Mouse (Mus musculus) activated CD4-positive, CD25-positive, alpha-beta regulatory T cell, adult 4 months (primary cell): Measurements from ENCODE around the gene Rad50. TPM values are rescaled to one million over a fixed set of nuclear protein-coding genes. Genes with fewer than 3 reads are reported as not detected.

Experiments
- ATAC-seq: one replicate; pipeline ENCODE4 v1.8.0; 2017
- polyA plus RNA-seq, 2 experiments: library from polyadenylated mRNA; unstranded; fragments of 100-300 nt; shearing (Covaris generic); gene quantifications; one replicate each; pipeline ENCODE4 v1.2.1; 2017

Gene Rad50
- polyA plus RNA-seq, 2 experiments from 2014 or later: 43.2 to 44.8 TPM

DNA sequence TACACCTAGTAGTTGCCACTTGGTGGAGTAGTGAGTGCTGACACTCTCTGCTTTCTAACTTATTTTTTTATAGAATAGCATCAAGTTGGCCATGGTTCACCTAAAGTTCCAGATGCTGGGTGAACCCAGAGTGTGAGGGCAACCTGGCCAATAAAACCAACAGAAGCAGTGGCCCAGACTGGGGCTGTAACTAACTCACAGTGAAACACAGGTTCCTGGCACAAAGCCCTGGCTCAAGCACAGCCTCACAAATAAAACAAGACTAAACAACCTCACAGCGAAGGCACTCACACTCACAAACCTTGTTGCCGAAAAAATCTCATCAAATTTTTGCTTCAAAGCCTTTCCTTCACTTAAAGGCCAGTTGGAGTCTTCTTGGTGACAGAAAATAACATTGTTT, 8.6 kb downstream of the Rad50 start:
- ATAC-seq: no peak

DNA sequence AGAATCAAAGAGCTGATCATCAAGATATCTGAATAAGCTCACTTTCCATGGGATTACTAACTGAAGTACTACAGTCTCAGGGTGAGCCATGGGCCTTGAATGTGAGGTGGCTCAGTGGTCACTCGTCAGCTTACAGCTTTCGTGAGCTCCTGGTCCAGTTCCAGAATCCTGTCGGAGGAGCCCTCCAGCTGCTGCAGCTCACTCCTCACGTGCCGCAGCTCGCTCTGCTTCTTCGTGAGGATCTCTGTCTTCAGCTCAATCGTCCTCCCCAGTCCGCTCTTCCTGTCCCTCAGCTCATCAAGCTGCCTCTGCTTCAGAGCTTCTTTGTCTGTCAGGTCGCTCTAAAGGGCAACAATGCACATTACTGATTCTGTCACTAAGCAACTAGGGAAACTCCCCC, 15.1 kb downstream of the Rad50 start:
- ATAC-seq: no peak

DNA sequence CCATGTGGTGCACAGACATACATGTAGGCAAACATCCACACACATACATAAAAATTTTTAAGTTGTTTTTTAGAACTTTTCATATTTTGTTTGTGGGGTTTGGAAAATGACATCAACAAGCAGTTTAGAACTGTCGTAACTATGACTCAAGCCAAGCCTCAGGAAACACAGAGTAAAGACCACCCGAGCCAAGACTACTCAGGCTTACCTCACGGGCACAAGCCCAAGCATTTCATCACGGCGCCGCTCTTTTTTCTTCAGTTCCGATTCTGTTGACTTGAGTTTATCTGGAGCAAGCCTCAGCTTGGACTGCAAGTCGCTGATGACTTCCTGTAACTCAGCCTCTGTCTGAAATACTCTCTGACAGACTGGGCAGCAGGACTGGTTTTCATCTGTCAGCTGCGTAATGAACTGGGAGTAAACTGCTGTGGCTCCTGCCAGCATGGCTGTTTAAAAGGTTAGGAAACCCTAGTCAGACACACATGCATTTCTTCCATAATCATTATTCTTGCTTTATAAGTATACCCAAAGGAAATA, 24.1 kb downstream of the Rad50 start:
- ATAC-seq: no peak

DNA sequence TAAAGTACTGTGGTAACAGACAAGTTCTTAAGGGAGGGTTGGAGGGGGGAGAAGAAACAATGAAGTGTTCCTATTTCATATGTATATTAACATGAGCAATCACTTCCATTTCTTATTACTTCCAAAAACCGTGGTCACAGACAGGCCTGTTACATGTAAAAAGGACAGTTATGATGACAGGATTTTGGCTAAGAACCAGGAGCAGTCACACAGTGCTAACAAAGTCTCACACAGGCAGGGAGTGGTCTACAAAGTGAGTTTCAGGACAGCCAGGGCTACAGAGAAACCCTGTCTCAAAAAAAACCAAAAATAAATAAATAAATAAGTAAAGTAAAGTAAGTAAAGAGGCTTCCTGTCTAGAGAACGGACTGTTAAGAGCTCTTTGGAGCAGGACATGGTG, 24.9 kb downstream of the Rad50 start:
- ATAC-seq: no peak

DNA sequence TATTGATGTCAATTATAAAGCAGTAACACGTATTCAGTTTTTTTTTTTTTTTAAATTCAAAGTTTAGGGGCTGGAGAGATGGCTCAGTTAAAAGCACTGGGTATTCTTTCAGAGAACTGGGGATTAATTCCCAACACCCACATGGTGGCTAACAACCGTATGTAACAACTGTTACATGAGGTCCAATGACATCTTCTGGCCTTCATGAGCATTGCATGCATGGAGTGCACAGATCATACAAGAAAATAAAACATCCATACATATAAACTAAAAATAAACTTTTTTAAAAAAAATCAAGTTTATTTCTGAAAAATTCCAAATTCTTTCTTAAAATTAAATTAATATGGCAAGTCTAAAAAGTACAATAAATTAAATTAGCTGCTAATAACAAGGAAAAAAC, 25.4 kb downstream of the Rad50 start:
- ATAC-seq: no peak

DNA sequence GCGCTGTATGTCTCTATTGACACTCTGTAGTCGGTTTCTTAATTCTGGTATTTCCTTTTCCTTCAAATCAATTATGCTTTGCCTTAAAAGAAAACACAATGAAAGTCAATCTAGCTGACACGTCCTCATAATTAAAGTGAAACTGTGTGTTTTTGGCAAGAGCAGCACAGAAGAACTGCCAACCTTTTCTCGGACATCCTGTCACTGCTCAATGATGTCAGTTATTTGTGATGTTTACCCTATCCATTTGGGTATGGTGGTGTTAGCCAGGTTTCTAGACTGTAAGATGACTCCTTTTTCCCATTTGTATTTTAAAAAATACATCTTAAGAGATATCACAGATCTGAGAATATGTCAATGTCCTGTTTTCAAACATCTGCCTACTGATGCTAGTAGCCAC, 27.0 kb downstream of the Rad50 start:
- ATAC-seq: no peak

DNA sequence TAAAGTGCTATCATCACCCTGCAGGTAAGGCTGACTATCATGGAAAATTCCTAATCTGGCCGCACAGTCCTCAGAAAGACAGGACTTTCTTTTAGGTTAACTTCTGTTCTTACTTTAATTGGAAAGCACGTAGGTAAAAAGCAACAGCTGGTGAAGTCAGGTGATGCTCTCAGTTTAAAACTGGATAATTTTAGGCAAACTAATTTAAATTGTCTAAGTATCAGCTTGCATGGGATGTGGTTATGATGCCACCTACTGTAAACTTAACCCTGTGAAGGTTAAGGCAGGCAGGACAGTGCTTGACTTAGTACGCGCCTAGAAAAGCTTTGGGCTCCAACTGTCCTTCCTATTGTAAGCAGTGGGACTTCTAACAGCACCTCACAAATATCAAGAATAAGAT, 35.7 kb downstream of the Rad50 start:
- no peak for ATAC-seq

DNA sequence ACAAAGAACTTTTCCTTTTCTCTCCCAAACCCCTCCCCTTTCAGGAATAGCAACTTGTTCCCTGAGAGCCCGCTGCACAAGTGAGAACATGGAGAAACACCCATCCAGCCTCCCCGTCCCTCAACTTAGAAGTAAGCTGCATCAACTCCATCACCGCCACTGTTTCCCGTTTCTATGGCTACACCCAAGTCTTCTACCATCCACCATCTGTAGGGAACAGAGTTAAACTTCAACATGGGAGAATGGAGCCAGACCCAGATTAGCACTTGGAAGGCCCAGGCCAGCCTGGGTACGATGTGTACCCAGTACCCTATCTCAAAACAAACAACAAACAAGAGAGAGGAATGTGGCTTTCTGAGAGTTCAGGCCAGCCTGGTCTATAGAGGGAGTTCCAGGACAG, 43.0 kb downstream of the Rad50 start:
- ATAC-seq: no peak

DNA sequence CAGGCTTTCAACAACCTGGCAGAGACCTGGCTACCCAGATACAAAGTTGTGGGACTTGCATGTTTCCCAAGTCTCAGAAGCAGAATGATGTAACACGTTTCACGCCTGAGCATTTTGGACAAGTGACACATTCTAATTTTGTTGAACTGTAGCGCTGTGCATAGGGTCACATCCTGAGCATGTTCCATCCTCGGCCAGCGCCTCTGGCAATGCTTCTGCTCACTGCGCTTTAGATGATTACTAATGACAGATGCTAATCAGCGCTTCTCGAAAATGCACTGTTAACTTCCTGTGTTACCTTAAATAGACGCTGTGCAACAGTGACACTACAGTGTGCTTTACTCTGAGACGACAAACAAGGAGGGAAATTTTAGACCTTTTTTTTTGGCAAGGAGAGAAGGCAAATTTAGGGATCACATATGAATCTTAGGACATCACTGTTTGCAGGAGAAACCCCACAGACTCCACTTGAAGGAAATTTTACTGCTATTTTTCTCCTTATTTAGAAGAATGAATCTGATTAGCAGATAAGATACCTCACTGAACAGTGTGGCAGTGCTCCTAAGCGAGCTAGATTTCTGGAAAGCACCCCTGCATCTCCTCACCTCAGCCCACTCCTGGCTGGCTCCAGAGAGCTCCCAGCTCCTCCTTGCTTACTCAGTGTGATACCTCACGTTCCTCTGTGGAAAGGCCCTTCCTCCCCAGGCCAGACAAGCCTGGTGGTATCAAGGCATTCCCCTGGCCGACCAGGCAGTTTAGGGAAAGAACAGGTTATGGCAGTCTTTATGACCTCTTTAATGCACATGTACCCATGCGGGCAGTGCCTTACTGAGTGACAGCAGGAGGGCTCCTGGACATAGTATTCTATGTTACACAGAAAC, 44.1 kb downstream of the Rad50 start:
- ATAC-seq: peak; percentile 66

DNA sequence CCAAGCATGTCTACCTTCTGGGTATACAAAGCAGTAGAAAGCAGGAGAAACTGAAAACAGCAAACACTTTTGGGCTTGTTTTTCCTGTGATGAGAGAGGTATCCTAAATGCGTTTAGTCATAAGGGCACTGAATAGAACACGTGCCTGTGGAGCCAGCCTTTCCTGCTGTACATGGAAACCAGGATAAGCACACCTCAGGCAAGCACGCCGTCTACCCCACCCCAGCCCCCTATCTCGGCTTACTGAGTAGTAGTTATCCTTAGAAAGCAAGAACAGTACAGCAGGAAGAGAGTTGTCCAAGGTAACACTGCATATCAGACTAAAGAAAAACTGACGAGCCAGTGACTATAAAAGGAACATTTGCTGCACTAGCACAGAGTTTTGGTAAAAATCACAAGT, 49.3 kb downstream of the Rad50 start:
- ATAC-seq: no peak

DNA sequence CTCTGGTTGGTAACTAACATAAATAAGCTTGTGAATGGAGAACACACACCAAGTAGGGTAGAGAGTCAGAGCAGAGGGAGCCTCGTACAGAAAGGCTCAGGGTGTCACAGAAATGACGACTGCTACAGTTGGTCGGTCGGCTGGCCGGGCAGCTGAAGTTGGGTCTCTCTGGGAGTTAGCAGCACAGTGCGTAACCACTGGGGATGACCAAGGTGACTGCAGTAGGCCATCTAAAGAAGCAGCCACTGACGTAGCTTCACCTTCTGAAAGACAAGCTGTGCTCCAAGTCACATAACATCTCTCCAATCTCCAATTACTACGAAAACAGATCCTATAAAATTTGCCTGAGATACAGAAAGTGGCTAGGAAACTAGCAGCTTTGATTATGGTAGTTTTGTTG, 49.7 kb downstream of the Rad50 start:
- no peak for ATAC-seq

DNA sequence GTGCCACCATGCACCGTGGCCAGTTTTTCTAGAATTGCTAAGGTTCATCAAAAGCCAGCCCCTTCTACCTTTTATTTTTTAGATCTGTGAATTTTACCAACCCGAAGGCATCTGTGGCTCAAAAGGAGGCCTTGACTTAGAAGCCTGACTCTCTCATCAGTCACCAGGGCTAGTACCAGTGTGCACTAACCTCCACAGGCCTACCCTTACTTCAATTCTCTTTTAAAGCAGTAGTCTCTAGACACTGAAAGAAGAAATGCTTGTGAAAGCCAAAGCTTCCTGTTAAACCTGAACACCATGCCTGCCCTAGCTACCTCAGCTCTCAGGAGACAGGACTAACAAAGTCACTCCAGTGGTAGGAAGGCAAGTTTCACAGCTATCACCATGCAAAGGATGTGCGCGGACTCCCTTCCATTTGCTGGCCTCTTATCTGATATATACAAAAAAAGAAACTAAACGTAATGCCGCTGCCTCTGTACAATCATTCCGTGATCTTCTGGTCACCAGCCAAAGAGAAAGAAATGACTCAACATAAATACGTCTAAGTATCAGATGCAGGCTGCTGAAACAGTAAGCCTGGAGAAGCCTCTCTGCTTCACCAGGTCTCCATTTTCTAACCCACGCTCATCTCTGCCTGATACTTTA, 50.4 kb downstream of the Rad50 start:
- ATAC-seq: peak; percentile 74

DNA sequence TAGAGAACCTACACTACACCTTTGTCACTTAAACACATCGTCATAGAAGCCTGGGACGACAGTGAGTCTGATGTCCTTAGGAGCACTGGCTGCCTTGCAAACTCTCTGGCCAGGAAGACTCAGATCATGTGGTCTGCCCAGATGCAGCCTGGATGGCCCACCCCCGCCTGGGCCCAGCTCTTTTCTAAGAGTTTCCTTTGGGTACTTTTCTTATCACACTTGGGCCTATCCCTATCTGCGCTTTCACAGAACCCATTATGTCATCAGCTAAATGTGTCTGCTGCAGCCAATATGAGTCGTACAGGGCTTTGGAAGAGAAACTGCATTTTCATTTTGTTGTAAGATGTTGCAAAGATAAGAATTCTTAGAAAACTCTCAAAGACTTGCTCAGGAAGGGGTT, 52.1 kb downstream of the Rad50 start:
- ATAC-seq: no peak

DNA sequence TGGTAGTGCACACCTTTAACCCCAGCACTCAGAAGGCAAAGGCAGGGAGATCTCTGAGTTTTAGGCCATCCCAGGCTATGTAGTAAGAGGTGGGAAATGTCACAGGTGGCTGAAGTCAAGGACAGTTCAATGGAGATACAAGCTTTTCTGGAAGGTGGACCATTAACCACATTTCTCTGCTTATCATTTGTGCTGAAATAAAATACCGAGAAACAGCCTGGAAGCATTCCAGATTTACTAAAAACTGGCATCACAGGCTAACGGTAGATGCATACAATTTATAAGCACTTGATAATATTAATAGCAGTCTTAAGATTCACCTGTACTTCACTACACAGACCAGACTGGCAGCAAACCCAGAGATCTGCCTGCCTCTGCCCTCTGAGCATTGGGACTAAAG, 54.7 kb downstream of the Rad50 start:
- no peak for ATAC-seq

DNA sequence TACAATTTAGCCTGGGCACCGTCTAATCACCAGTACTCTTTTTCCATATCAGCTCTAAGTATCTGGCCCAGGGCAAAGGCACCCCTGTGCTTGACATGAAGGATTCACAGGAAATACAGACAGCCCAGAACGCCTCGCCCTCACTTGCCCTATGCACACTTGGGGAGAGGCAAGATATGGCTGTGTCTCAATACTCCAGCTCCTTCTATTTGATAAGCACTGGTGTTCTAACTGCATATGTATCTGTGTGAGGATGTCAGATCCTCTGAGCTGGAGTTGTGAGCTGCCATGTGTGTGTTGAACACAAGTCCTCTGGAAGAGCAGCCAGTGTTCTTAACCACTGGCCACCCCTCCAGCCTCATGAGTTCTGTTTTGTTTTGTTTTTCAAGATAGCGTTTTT, 55.7 kb downstream of the Rad50 start:
- no peak for ATAC-seq

DNA sequence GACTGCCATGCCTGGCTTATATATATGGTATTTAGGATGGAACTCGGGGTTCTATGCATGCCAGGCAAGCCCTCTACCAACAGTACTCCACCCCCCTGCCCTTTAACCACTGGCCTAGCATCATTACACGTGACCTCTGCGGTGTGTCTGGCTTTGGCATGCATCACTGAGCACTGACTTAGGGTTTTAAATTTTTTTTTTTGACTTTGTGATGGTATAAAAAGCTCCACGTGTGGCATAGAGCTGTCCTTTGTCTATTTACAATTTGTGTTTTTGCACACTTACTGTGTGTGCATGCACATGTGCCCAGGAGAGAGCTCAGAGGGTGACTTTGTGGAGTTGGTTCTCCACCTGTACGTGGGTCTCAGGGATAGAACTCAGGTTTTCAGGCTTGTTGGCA, 63.1 kb downstream of the Rad50 start:
- no peak for ATAC-seq

DNA sequence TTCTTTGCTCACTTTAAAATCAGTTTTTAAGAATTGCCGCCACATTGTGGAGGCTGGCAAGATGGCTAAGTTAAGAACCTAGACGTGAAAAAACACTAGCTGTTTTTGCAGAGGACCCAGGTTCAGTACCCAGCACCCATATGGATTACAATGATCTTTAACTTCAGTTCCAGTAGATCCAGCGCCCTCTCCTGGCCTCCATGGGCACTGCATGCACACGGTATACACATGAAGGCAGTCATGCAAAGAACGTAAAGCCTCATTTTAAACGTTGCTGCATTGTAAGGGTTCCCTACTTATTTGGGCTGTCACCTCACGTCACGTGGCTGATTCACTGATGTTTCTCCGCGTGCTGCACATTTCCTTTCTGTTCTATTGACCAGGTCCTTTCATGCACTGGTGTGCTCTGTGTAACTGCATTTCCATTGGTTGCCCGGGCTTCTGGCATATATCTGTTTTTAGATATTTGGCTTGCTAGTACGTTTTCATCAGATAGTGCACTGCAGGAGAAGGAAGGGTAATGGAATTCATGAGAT, 64.3 kb downstream of the Rad50 start:
- no peak for ATAC-seq

DNA sequence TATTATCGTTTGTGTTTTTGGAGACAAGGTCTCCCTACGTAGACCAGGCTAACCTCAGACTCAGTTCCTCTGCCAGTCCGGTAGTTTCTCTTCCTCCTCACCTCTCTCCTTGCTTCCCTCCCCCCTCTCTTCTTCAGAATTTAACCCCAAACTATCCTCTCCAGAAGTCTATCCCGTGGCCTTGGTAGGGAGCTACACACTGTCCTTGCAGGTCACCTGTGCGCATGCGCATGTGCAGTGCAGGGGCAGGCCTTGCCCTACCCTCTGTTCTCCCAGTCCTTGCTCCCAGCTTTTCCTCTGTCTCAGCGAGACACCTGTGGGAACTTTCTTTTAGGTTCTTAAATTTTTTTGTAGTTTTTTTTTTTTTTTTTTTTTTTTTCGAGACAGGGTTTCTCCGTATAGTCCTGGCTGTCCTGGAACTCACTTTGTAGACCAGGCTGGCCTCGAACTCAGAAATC, 69.3 kb downstream of the Rad50 start:
- no peak for ATAC-seq

DNA sequence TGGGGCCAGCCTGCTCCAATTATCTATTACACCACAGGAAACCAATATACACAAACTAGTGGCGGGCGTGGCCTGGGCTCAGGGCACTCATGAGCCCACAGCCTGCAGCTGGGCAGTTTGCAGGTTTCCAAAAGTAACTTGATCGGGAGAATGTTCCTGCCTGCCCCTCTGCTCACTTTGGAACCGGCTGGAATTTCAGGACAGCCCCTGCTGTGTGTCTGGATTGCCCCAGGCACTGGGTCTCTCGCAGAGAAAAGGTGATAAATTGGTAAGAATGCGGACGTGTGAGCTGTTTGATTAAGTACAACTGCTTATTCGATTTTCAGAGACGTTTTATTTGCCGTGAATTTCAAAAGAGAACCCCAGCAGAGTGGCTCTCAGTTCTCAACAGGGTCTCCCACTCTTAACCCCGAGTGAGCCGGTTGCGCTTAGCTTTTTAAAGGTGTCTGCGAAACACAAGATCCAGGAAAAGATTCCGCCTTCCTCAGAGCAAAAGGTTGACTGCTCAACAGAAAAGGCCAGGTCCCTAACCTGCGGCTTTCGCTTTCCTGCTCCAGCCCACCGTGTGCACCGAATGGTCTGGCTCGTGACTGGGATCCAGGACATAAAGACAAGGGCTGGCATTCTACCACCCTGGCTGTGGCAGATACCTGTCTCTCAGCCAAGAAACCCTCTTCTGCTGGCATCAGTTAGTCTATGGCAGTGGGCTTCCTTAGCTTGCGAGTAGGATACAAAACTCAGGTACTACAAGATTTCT, 69.9 kb downstream of the Rad50 start:
- no peak for ATAC-seq

DNA sequence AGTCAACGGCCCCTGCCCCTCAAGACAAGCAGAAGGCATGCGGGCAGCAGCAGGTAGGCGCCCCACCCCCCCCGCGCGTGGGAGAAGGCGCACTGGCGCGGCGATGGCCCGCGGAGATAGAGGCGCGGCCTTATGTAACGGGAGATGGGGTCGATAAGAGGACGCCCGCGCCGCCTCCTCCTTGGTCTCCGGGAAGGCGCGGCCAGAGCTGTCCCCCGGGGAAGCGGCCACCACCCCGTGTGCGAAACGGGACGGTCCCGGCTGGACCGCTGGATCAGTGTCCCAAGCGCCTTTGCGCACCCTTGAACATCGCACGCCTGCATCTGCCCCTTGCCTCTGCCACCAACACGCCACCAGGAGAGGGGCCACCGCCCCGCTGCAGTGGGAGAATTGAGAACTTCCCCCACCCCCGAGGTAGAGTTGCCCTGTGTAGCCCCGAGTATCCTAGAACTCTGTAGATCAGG, 70.9 kb downstream of the Rad50 start:
- no peak for ATAC-seq

DNA sequence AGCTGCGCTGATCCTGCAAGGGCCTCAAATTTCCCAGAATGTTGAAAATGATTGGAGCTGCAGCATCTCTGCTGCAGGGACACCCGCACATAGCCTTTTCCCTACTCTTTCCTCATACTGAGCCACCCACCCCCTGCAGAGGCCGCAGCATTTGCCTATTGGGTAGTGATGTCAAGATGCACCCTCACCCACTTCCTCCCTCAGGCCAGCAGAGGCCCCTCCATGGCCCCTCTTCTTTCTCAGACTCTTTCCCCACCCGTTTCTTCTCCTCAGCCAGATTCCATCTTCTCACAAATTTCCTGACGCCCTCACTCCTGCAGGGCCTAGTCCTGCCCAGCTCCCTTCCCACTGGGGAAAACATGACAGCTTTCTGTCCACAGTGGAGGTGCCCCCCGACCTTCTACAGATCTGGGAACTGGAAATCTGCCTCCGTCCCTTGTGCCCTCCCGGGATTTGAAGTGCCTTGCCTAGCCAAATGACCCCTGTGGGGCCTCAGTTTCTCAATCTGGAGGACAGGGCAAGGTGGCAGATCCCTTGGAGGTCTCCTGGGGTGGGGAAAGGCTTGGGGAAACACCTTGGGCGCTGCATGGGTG, 71.4 kb downstream of the Rad50 start:
- no peak for ATAC-seq

DNA sequence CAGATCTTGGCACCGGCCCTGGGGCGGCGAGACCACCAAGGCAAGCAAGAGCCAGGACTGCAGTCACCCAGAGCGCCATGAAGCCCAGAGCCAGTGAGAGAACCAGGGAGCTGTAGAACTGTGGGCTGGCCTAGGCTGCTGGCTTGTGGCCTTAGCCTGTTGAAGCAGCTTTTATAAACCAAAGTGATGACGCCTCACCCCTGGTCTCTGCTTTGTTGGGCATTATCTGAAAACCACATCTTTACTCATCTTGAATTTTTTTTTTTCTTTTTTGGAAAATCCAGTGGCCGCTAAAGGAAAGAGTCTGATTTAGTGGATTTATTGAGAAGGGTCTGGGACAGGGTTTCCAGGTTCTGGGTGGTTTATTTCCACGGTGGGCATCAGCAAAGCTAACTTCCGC, 72.6 kb downstream of the Rad50 start, which contains the start of gene Il13:
Il13 (minus strand) TSS at position 147 of the 400 bp plus-strand sequence.
- no peak for ATAC-seq
